Mouse (Mus musculus) c-Kit-positive CD71-negative TER-119-negative erythroid progenitor cells, embryonic 14.5 days (primary cell): ENCODE results near the gene Rab21.
"Not testable (repeated sequence)": the region's sequence is repeated elsewhere in the genome, so short reads cannot be mapped to it uniquely, and the experiment has no call there.

Source experiments
- DNase-seq: peaks from one replicate; pipeline ENCODE4 v3.0.0-alpha.2; 2013; ENCODE audit warnings: low read depth

The Rab21 gene

DNA sequence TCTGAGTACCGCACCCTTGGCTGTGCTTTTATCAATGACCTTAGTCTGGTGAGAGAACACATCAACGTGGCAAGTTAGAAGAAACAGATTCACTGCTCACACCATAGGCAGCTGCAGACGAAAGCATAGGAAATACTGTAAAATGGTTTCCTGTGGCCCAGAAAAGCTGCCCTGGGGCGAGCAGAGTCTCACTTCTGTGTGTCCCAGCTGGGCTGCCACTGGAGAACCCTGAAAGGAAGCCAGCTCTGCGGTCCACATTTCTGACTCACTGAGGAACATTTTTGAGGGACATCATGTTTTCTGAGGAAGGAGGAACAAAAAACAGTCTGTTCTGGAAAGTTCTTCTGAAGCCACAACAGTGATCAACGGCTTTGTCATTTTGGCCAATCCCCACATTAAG lies 13.1 kb upstream of the Rab21 start:
- DNase-seq = no peak

DNA sequence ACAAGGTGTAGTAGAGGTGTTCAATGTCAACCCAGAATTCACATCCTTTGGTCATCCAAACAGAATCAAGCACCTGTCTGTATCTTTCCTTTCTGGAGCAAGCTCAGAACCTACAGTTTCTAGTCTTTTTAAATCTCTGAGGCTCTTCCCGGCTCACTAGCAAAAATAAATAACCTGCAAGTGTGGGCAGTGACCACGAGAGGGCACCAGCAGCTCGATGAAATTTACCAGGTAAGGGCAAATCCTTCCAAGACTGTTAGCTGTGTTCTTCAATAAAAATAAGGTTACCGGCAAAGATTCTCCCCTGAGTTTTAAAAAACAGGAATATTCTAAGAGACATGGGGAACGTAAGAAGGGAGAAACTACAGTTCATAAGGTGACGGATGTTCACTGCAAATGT lies 7.9 kb upstream of the Rab21 start:
- no peak for DNase-seq

DNA sequence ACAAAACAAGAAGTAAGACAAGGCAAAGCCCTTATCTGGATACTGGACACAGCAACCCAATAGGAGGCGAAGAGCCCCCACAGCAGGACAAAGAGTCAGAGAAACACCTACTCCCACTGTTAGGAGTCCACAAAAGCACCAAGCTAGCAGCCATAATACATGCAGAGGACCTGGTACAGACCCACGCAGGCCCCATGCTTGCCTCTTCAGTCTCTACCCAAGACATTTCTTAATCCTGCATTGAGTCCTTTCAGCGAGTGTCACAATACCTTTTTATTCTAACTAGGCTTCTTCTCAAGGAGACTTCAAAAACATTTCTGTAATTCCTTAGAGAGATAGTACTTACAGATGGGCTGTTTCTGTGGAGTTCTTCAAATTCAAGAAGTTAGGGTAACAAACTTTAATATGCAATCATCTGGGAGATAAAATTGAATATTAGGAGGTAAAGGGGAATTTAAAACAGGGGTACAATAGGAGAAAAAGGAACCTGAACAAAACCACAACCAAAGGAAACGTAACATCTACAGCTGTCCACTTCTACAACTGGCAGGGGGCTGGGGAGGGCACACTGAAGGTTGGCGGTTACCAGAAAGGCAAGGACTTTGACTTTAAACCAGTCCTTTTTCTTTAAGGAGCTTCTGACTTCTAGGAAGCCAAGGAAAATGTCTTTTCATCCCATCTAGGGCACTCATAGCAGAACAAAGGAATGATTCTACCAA lies 6.1 kb upstream of the Rab21 start:
- no peak for DNase-seq

DNA sequence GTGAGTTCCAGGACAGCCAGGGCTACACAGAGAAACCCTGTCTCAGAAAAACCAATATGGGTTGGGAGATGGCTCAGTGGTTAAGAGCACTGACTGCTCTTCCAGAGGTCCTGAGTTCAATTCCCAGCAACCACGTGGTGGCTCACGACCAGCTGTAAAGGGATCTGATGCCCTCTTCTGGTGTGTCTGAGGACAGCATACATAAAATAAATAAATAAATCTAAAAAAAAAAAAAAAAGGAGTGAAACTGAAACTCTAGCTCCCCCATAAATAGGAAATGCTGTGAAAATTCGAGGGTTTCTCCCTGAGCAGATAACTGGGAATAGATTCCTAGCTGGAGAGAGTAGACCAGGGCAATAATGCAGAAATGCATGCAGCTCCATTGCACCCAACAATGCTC lies 3.0 kb upstream of the Rab21 start:
- not testable (repeated sequence) for DNase-seq

DNA sequence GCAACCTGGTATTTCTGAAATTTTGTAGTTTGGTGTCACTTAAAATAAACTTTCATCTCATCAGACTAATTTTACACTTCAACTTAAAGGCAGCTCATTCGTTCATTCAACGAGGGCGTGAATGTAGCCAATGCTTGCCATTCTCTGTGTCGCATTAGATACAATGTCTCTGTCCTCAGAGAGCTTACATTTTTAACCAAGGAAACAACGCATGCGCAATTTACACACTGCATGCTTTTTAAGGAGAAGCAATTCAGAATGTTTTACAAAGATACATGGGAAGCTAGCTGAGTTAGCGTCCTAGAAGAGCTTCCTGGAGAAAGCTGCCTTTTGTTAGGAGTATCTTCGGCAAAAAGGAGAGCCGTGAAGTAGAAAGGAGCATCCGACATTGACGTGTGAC lies 919 bp upstream of the Rab21 start:
- no peak for DNase-seq

DNA sequence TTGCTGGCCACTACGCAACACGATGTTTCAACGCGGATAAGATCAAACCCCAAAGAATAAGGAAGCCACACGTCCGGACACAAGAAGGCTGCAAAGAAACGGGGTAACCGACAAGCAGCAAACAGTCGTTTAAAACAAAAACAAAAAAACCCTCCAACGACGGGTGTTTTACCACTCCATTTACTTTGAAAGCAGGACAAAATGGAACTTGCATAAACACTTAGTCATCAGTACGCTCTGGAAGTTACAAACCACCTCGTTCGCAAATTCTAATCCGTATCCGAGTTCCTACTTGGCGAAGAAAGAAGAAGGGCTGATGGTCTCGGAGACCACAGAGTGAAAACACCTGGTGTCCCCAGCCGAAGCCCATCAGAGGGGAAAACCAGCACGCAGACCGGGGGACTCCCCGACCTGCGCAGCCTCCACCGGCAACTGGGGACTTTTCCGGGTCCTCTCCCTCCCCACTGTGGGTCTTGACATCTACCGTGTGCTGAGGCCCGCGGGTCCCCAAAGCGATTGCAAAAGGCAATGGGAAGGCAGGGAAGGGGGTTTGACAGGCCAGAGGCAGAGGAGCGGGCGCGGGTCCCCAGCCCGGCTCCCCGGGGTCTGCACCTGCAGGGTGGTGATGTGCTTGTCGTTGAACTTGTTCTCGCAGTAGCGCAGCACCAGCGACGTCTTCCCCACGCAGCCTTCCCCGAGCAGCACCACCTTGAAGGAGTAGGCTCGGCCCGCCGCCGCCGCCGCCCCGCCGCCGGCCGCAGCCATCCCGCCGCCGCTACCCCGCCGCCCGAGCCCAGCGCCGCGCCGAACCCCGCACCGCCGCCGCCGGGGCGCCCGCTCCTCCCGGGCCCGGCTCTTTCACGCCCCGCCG lies 577 bp downstream of the Rab21 start:
- no peak for DNase-seq

DNA sequence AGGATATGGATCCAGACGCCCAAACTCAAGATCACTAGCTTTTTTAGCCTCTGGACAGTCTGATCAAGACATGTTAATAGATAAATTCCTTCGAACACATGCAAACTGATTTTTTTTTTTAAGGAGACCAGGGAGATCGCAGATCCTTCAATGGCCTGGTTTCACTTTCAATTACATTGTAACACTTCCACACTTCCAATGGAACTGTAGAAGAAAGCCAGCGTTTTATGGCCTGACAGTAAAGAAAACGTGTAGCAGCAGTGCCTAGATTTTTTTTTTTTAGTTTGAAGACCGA lies 1.2 kb downstream of the Rab21 start:
- DNase-seq = no peak

DNA sequence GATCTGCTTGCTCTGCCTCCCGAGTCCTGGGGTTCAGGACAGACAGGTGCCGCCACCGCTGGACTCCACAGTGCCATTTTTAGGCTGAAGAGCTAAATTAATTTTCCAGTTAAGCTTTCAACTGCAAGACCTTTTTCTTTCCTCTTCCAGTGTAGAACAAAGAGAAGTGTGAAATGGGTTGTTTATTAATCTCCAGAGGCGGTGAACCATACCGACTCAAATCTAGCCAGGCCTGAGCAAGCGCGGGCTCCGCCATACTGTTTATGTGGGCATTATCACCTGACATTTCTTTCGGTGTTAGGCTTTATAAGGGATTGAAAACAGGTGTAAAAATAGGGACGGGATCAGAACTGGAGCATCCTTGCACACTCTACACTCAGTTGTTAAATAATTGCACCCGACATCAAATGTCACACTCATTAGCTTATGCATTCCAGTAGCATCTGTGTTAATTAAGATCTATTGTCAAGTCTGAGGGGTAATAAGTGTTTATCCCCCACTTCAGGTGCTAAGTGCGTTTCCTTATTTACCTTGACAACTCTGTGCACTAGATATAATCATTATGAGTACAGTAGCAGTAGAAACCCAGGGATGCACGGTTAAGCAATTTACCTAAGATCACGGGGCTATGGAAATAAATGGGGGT lies 1.6 kb downstream of the Rab21 start:
- no peak for DNase-seq

DNA sequence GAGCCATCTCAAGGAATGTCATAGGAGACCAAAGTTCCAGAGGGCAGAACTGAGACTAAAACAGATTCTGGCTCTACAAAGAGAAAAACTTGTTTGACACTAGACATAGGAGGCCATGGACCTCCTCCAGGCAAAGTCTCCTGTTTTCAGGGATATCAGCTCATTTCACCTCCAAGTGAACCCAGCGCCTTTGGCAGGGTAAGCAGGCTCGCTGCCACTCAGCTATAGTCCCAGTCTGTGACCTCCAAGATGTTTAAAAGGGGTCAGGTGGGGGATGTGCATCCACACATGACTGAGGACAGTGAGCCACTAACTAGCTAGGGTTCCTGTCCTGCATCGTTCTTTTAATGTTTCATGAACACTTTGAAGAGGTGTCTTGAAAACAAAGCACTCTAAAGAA lies 2.7 kb downstream of the Rab21 start:
- DNase-seq = no peak

DNA sequence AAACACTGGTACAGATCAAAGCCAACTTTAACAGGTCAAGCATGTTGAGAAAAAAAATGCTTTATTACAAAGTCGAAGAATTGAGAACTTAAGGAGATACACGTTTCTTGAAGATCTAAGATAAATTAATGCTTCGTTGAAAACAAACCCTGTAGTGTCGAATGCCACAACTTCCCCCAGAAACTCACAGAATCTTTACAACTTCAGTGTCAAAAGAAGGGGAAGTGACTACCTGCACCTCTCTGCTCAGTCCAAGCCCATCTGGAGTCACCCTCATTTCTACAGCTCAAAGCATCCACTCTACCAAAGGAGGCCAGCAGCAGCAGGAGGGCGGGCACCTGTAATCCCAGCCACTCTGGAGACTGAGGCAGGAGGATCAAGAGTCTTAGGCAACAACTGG lies 3.2 kb downstream of the Rab21 start:
- no peak for DNase-seq

DNA sequence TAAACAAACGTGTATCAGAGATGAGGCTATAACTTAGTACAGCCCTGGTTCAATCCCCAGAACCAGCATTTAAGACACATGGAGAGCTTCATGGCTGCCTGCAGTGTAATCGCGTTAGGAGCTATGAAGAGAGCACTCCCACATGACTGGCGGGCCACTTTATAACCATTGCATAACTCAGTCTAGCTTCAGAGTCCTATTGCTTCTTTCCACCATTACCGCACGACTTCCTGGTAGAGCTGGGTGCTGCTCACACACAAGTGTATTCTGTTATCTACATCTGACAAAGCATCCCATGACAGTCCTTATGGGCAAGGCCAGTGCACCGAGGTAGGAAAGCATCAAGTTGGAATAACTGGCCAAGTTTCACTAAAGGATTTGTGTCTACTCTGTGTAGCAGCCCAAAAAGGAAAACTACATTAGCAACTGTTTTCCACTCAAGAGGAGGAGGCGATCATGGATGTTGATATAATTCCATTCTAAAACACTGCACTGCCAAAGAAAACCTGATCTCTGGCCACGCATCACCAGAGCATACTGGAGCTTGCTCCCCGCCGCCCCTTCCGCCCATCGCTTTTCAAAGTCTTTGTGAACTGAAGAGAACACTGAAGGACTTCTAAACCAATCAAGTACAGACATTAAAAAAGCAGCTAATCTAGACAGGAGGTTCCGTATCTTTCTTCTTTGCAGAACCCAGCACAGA lies 4.0 kb downstream of the Rab21 start:
- DNase-seq = no peak

DNA sequence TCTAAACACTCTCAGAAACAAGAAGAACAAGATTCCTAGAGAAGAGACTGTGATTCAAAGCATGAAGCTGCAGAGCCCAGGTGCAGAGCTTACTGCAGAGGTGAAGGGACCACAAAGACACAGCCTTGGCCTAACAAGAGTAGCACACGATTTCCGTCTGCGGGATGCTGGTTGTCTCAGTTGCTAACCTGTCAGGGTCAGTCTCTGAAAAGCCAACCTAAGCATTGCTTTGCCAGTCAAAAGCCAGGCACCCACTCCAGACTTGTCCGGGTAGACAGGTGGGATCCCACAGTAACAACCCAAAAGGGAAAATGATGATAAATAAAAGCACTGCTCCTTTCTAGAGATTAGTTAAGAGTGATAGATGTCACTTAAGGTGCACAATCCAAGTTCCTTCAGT lies 6.2 kb downstream of the Rab21 start:
- no peak for DNase-seq

DNA sequence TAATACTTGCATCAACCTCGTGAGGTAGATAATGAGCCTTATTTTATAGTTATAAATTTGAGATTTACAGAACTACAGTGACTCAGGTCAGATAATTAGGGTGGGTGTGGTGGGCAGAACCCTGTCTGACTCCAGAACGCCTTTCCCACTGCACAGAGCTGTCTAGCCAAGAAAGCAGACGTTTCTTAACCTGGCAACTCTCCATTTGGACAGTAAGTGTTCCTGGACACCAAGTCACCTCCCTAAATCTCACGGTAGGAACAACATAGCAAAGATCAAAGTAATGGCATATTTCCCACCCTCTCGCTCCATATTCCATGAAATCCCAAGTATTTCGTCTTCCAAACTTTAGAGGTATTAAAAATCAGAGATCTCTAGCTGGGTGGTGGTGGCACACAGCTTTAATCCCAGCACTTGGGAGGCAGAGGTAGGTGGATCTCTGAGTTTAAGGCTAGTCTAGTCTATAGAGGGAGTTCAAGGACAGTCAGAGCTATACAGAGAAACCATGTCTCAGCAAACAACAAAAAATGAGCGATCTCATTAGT lies 8.0 kb downstream of the Rab21 start:
- no peak for DNase-seq

DNA sequence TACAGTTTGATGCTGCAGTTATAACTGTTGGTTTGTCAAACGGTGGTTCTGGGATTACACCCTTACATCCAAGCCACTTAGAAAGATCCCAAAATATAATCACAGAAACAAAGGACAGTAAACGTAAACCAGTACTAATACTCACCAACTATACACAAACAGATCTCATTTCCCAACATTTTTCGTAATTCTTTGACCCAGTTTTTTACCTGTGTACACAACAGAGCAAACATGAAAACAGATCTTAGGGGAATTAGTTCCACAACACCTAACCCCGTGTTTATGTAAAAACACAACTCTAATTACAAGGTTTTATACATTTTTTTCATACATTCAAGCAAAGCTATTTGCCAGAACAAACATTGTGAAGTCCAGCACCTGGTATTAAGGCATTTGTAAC lies 16.7 kb downstream of the Rab21 start:
- DNase-seq = no peak

DNA sequence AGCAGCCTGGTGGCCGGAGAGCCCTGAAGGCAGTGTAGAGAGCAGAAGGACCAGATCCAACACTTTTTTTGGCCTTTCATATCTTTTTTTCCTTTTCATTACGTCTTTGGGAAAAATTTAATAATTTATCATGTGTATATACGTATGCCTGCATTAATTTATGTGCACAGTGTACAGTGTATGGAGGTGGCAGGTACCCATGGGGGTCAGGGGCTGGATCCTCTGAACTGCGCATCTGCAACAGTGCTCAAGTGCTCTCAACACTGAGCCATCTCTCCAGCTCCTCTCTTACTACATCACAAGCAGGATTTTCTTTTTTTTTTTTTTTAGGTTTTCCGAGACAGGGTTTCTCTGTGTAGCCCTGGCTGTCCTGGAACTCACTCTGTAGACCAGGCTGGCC lies 17.8 kb downstream of the Rab21 start:
- no peak for DNase-seq

DNA sequence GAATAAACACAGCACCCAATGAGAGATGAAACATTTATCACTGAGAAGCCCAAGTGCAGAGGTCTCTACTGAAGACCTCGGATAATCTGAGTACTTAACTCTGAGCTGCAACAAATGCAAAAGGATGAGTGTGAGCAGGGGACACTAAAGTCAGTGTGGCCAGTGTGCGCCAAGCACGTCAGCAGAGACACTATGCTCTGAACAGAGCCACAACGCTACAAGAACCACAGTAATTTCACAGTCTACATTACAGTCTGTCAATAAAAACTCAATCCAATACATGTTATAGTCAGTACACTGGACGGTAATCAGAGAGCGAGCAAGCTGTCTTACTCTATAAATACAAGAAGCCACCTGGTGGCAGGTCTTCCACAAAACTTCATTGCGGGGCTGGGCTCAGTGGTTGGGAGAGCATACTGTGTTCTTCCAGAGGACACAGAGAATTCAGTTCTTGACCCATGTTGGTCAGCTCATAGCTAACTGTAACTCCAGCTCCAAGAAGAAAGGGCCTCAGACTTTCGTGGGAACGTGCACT lies 18.9 kb downstream of the Rab21 start:
- no peak for DNase-seq

DNA sequence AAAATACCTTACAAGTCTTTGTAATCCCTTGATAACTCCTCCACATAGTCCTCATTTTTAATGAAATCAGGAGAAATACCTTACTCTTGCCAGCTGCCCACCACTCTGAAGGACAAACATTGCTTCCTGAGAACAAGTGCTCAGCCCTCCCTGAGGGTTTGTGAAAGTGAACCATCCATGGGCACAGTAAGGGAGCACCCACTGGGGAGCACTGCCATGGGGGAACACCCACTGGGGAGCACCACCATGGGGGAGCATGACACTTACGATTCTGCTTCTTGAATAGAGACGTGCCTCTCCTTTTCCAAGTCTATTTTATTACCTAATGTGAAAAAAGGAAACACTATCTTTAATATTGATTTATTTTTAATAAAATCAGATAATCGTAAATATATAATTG lies 20.2 kb downstream of the Rab21 start:
- DNase-seq = no peak

DNA sequence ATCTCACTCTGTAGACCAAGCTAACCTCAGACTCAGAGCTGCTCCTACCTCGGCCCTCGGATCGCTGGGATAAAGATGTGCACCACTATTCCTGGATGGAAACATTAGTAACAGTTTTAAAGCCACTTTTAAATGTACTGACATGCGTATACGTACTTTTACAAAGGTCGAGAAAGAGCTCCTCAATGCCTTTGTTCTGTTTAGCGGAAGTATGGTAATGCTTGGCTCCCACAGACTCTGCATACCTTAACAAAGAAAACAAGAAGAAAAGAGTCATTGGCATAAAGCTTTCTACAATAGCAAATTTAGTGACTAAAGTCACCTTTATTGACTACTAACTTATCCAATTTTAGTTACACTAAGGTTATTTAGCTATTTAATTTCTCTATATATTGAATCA lies 20.7 kb downstream of the Rab21 start:
- no peak for DNase-seq

DNA sequence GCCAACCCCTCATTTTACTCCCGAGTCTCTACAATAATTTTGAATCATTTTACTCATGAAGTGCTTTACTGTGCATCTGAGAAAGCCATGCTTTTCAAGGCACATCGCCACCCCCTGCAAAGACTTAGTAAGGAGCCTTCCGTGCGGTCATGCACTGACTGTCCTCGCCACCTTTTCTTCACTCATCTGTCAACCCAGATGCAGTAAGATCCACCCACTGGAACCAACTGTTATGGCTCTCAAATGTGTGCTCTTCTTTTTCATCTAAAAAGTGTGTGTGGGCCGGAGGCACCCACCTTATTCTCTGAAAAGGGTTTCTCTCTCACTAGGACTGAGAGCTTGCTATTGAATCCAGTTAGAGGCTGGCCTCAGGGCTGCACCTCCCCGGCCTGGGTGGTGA lies 21.4 kb downstream of the Rab21 start:
- DNase-seq = no peak

DNA sequence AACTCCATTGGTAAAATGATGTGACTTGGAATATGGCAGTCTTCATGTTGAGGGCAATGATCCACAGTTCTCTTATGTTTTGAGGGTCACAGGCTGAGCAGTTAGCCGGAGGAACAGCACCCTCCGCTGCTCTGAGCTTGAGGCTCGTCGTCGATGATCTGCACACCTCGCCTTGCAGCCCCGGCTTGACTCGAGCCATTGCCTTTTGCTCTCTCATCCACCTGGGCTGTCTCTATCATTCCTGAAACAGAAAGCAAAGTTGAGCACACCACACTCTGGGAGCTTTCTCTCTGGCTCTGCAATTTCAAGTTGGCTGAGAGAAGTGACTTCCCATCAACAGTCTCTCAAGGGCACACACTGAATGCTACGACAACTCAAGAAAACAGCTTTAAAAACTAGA lies 24.7 kb downstream of the Rab21 start:
- DNase-seq = no peak

DNA sequence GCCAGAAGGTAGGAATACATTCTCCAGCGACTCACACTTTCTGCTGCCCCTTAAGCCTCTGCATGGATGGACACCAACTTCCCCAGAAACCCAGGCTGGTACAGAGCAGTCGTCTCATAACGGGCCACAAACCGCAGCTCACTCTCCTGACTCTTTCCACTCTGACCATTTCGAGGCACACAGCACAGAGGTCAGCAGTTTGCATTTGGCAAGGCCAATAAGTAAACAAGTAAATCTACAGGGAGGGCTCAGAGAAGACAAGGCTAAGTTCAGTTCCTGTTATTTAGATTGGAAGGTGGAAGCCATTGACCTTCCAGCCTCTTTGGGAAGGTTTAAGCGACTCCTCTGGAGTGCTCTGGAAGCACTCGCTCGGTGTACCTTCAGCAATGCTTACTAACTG lies 26.5 kb downstream of the Rab21 start:
- no peak for DNase-seq

DNA sequence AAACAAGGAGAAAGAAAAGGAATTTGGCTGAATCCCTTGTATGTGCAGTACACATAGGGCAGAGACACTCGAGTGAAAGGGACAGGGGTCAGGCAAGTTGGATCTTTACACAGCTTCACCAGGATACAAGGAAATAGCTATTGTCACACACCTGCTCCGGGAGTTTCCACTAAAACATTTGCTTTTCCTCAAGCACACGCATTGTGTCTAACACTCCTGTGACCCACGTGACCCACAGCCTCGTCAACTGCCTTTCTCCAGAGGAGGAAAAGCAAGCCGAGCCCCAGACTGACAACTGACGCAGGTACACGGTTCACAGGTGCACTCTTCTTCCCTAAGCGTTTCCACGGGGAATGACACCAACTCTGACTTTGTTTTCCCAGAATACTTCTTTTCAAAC lies 31.2 kb downstream of the Rab21 start:
- DNase-seq = no peak
